Mouse (Mus musculus) lung, adult 2 months (tissue): ENCODE measurements around the gene Cd81.

Experiments used
- CTCF ChIP-seq: fragments of 200-500 bp; IDR thresholded peaks from 2 replicates; pipeline ENCODE4 v1.5.1; 2011; ENCODE audit warnings: mild to moderate bottlenecking, low read length, control low read depth; ENCODE audit not compliant: insufficient read depth
- POLR2A ChIP-seq: fragments of 200-500 bp; IDR thresholded peaks from 2 replicates; pipeline ENCODE4 v1.6.1; 2011; ENCODE audit warnings: low read depth, mild to moderate bottlenecking, control low read depth, low read length, borderline replicate concordance; ENCODE audit errors: extremely low read depth

DNA sequence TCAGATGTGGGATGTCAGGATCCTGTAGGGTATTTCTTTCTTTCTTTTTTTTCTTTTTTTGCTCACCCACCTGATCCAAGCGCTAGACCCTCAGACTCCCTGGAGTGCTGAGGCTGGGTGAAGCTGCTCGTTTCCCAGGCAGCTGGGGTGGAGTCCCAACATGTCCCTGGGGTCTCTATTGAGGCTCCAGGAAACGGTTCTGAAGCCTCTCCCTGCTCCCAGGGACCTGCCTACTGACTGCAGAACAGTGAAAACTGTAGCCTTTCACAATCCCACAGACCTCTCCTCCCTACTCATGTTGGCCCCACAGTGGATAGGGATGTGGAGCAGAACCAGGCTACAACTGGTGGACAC, 2.0 kb downstream of the Cd81 start:
- TF ChIP-seq POLR2A (no peak), CTCF (no peak)
